Mouse (Mus musculus) megakaryocyte-erythroid progenitor cell, adult 5 weeks (primary cell): ENCODE data around the gene Asf1a. TPM values are rescaled to one million over a fixed set of nuclear protein-coding genes. Genes with fewer than 3 reads are reported as not detected.

Experiments
- polyA plus RNA-seq: library from polyadenylated mRNA; stranded (reverse); fragments of >175 nt; gene quantifications from 2 replicates; pipeline ENCODE4 v1.2.3, GENCODE M21; 2012

Asf1a gene
- polyA plus RNA-seq, result 10.0 and 12.1 TPM in 2 replicates

DNA sequence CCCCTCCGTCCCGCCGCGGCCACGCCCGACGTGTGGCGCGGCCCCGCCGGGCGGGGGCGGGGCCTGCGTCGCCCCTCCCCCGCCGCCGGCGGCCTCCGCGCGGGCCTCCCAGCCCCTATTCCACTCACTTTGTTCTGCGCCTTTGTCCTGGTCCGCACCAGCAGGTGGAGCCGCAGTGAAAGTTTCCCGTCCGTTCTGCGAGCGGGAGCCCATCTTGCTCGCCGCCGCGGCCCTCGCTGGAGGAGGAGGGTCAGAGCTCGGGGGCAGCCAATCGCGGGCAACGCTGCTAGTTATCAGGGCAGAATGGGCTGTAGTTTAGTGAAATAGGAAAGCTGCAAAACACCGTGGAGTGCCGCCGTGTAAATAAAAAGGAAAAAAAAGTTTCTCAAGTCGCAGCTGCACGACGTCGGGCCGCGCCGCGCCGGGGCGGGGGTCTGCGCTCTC lies at the start of gene Asf1a:
Asf1a (plus strand) TSS at position 81 of the 444 bp plus-strand sequence.

DNA sequence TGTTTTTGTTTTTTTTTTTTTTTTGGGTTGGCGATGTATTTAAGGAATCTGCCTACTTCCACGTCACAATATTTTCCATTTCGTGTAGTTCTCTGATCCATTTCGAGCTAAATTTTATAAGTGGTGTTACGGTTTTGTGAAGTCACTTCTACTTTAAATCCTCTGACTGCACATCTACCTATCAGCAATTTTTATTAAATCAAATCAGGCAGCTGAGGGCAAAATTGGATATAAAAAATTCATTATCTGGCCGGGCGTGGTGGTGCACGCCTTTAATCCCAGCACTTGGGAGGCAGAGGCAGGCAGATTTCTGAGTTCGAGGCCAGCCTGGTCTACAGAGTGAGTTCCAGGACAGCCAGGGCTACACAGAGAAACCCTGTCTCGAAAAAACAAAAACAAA lies 33.8 kb downstream of the Asf1a start, which contains the start of gene Mcm9:
Mcm9 (minus strand) TSS at position 101 of the 400 bp plus-strand sequence.

Other genes with a start within 250 kb of the Asf1a start
- gene Cep85l, start 216.8 kb upstream of the Asf1a start, polyA plus RNA-seq, result 4.7 and 5.0 TPM in 2 replicates
- gene Mcm9, start 33.7 kb downstream of the Asf1a start, polyA plus RNA-seq, result 7.4 and 9.2 TPM in 2 replicates
- gene Fam184a, start 154.4 kb downstream of the Asf1a start, polyA plus RNA-seq, result 0.81 and 1.1 TPM in 2 replicates